In the genomic region with DNA sequence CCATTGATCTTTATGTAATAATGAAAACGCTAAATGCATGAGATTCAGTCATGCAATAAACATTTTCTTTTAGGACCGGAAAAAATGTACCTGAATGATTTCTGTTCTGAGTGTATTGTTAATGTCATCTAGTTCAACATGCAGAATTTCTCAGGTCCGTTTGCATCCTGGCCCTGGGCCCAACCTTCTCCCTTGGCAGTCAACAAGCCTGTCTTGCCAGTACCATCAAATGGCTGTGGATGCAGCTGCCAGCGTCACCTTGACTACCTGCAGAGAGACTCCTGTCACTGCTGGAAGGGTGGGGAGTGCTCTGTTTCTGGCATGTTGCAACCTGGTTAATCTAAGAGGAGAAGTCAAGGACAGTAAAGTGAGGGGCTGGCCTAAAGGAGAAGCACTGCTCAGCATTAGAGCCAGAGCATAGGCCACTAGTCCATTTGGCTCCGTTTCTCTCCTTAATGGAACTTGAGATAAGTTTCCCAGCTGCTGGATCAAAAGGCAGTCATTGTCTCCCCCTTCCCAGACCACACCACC, we compare ENCODE assay signal across 20 mouse cellular contexts. TPM values are rescaled to one million over a fixed set of nuclear protein-coding genes. Genes with fewer than 3 reads are reported as not detected.
DNase-seq lines count a peak whose midpoint lies in the region; ATAC-seq and TF ChIP-seq lines count a peak whose summit lies in the region.
"Had no signal": no experiment of that assay in that cellular context is flagged by ENCODE, and none has a peak within 500 bp of the region (broad histone marks: within the 10 kb centered on the region; RNA-seq: fewer than 3 reads in every experiment).

No protein-coding gene starts in this region.

- H3K4me2 ChIP-seq in midbrain, postnatal 0 days (ENCODE audit: low read depth, low read length, poor library complexity, severe bottlenecking) = no peak overlapping the region
- H3K4me2 ChIP-seq: forebrain, embryonic 12.5 days; heart, embryonic 13.5 days; limb, embryonic 13.5 days; neural tube, embryonic 15.5 days had no signal

- DNase-seq in cerebellum, adult 11 months = no peak
- DNase-seq in heart, postnatal 10 days = peak; percentile 42 to 43
- no peak for DNase-seq in heart, adult 9 months (ENCODE audit: low spot score in 2 of 2)
- DNase-seq in midbrain, postnatal 0 days (ENCODE audit: low spot score) = peak; percentile 9
- no peak for DNase-seq in midbrain, embryonic 10.5 days (ENCODE audit: low spot score)
- DNase-seq in layer of hippocampus, adult 11-12 months (ENCODE audit: low spot score) = no peak
- DNase-seq in right cerebral cortex, postnatal 10 days (ENCODE audit: low spot score in 2 of 2) = no peak
- DNase-seq: thymus, postnatal 14 days had no signal

- TF ChIP-seq CTCF in midbrain, postnatal 0 days (IDR thresholded peaks at IDR 0.05) = no peak

- no peaks in the 10 kb centered on the region for H3K4me1 ChIP-seq in midbrain, postnatal 0 days (ENCODE audit: insufficient read depth, low read length)
- no peaks in the 10 kb centered on the region for H3K4me1 ChIP-seq in midbrain, embryonic 10.5 days
- H3K4me1 ChIP-seq: forebrain, embryonic 12.5 days; hindbrain, embryonic 10.5 days; neural tube, embryonic 15.5 days had no signal

- no peaks in the 10 kb centered on the region for H3K36me3 ChIP-seq in midbrain, postnatal 0 days (ENCODE audit: insufficient read depth, low read length)
- no peaks in the 10 kb centered on the region for H3K36me3 ChIP-seq in midbrain, embryonic 10.5 days
- H3K36me3 ChIP-seq: forebrain, embryonic 12.5 days; G1E; heart, embryonic 13.5 days; hindbrain, embryonic 10.5 days; limb, embryonic 13.5 days; neural tube, embryonic 15.5 days had no signal

- H3K27ac ChIP-seq in midbrain, postnatal 0 days (ENCODE audit: low read depth, low read length) = no peak overlapping the region
- H3K27ac ChIP-seq in midbrain, embryonic 10.5 days (replicated peaks) = no peak overlapping the region
- H3K27ac ChIP-seq: forebrain, embryonic 12.5 days; heart, embryonic 13.5 days; hindbrain, embryonic 10.5 days; kidney, postnatal 0 days; left cerebral cortex, adult 2 months; limb, embryonic 13.5 days; neural tube, embryonic 15.5 days had no signal

- H3K9me3 ChIP-seq in midbrain, postnatal 0 days (ENCODE audit: low read length) = no peaks in the 10 kb centered on the region
- no peaks in the 10 kb centered on the region for H3K9me3 ChIP-seq in midbrain, embryonic 10.5 days (replicated peaks)
- H3K9me3 ChIP-seq: forebrain, embryonic 12.5 days; G1E; heart, embryonic 13.5 days; hindbrain, embryonic 10.5 days; limb, embryonic 13.5 days; neural tube, embryonic 15.5 days had no signal

- intact Hi-C loops in heart, postnatal 10 days (cut with DNase I) = no loop called here

- no peak overlapping the region for H3K4me3 ChIP-seq in midbrain, postnatal 0 days (ENCODE audit: low read depth, low read length)
- no peak overlapping the region for H3K4me3 ChIP-seq in midbrain, embryonic 10.5 days
- H3K4me3 ChIP-seq: forebrain, embryonic 12.5 days; heart, embryonic 13.5 days; hindbrain, embryonic 10.5 days; left cerebral cortex, adult 2 months; limb, embryonic 13.5 days; neural tube, embryonic 15.5 days had no signal

- 74% methylated on average over 5 of the region's 5 CpGs for WGBS in midbrain, postnatal 0 days
- WGBS in midbrain, embryonic 10.5 days = 80% methylated on average over 5 of the region's 5 CpGs

- ATAC-seq in cerebellum, adult (ENCODE audit: insufficient number of reproducible peaks, low FRiP score, low TSS enrichment) = 0 out of 2 replicates have a peak, but pooled peaks have one; percentile 45
- ATAC-seq in midbrain, postnatal 0 days (ENCODE audit: low FRiP score) = no peak
- ATAC-seq: CD4-positive, CD25-positive, alpha-beta regulatory T cell, adult 4 months; inflammation-experienced regulatory T-cells, adult 6 months had no signal

- H3K27me3 ChIP-seq in midbrain, postnatal 0 days (ENCODE audit: insufficient read depth, low read length) = no peaks in the 10 kb centered on the region
- no peaks in the 10 kb centered on the region for H3K27me3 ChIP-seq in midbrain, embryonic 10.5 days (ENCODE audit: low read depth, poor library complexity, severe bottlenecking)
- H3K27me3 ChIP-seq: forebrain, embryonic 12.5 days; heart, embryonic 13.5 days; limb, embryonic 13.5 days; neural tube, embryonic 15.5 days had no signal

- no peak overlapping the region for H3K9ac ChIP-seq in midbrain, postnatal 0 days (replicated peaks; ENCODE audit: low read length, poor library complexity, severe bottlenecking)
- H3K9ac ChIP-seq: forebrain, embryonic 12.5 days; heart, embryonic 13.5 days; limb, embryonic 13.5 days; neural tube, embryonic 15.5 days had no signal

RNA-seq across cellular contexts. Expression of gene Dstn, which starts 14.2 kb away (rescaled TPM):
- 100 to 1,000 TPM; 486 to 498 TPM for total RNA-seq in heart, postnatal 10 days (2021)
- 244 and 284 TPM in 2 replicates for total RNA-seq in midbrain, postnatal 0 days (2014; rRNA removed)
- 409 and 413 TPM in 2 replicates for polyA plus RNA-seq in midbrain, postnatal 0 days (2015; fragmentation: Nextera tagmentation; extraction: Ambion mirVana)
- 314 and 333 TPM in 2 replicates for polyA plus RNA-seq in midbrain, embryonic 10.5 days (2016; fragmentation: Nextera tagmentation; extraction: Ambion mirVana)

RNA-seq across cellular contexts. Expression of gene Bfsp1, which starts 37.9 kb away (rescaled TPM):
- total RNA-seq in heart, postnatal 10 days (2021) = under 1 TPM; 0.62 to 0.82 TPM
- total RNA-seq in midbrain, postnatal 0 days (2014; rRNA removed) = 1.5 and 2.5 TPM in 2 replicates
- 2.5 TPM in 2 replicates for polyA plus RNA-seq in midbrain, postnatal 0 days (2015; fragmentation: Nextera tagmentation; extraction: Ambion mirVana)
- polyA plus RNA-seq in midbrain, embryonic 10.5 days (2016; fragmentation: Nextera tagmentation; extraction: Ambion mirVana) = 1.7 and 2.2 TPM in 2 replicates
- total RNA-seq: megakaryocyte-erythroid progenitor cell, adult 5-6 weeks had no signal
- polyA plus RNA-seq: CD4-positive, CD25-positive, alpha-beta regulatory T cell, adult 4 months; G1E; inflammation-experienced regulatory T-cells, adult 6 months had no signal

Comparison
In these comparisons a context has a peak if more than half of its experiments do, and no peak if none do; other contexts are left out.
1. DNase-seq: peak in heart, postnatal 10 days (2 of 2) and midbrain, postnatal 0 days (single experiment); none in cerebellum, adult 11 months (single experiment), heart, adult 9 months (0 of 2), midbrain, embryonic 10.5 days (single experiment), layer of hippocampus, adult 11-12 months (single experiment) and right cerebral cortex, postnatal 10 days (0 of 2).